Mouse (Mus musculus) frontal cortex, adult (tissue): ENCODE measurements around the gene Nrcam.
"Not testable (repeated sequence)": the region's sequence is repeated elsewhere in the genome, so short reads cannot be mapped to it uniquely, and the experiment has no call there.

Source experiments
- ATAC-seq: cut with Nextera tagmentation; 2 replicates; pipeline ENCODE4 v1.9.2; 2017; ENCODE audit warnings: mild to moderate bottlenecking, moderate library complexity, mixed read lengths; ENCODE audit not compliant: low TSS enrichment

The Nrcam gene

GRCm38 (mm10) chr12:44328381-44329315 lies at the start of gene Nrcam:
TSS of gene Nrcam (plus strand) at chr12:44328885.
- ATAC-seq: peak; percentile 50

- ATAC-seq: not testable (repeated sequence)
These were observed 48.5 kb upstream of the Nrcam start for GRCm38 (mm10) chr12:44280147-44280546.

- ATAC-seq: no peak
These were observed 47.2 kb upstream of the Nrcam start for GRCm38 (mm10) chr12:44281534-44281933.

- no peak for ATAC-seq
These were observed 45.3 kb upstream of the Nrcam start for GRCm38 (mm10) chr12:44283378-44283777.

GRCm38 (mm10) chr12:44286992-44287391 lies 41.7 kb upstream of the Nrcam start:
- ATAC-seq: no peak

GRCm38 (mm10) chr12:44292281-44292680 lies 36.4 kb upstream of the Nrcam start:
- ATAC-seq: peak; percentile 82

- no peak for ATAC-seq
These were observed 27.9 kb upstream of the Nrcam start for GRCm38 (mm10) chr12:44300793-44301192.

GRCm38 (mm10) chr12:44304012-44304411 lies 24.7 kb upstream of the Nrcam start:
- peak; percentile 78 for ATAC-seq

- ATAC-seq: no peak
These were observed 23.8 kb upstream of the Nrcam start for GRCm38 (mm10) chr12:44304869-44305268.

- ATAC-seq: no peak
These were observed 20.5 kb upstream of the Nrcam start for GRCm38 (mm10) chr12:44308221-44308620.

- no peak for ATAC-seq
These were observed 13.5 kb upstream of the Nrcam start for GRCm38 (mm10) chr12:44315212-44315611.

- peak; percentile 35 for ATAC-seq
These were observed 3.6 kb upstream of the Nrcam start for GRCm38 (mm10) chr12:44325091-44325490.

GRCm38 (mm10) chr12:44327452-44327851 lies 1.2 kb upstream of the Nrcam start:
- no peak for ATAC-seq

GRCm38 (mm10) chr12:44329316-44330215 lies 881 bp downstream of the Nrcam start:
- peak; percentile 44 for ATAC-seq

GRCm38 (mm10) chr12:44330216-44330719 lies 1.6 kb downstream of the Nrcam start:
- ATAC-seq: 0 out of 2 replicates have a peak, but pooled peaks have one; percentile 16

- ATAC-seq: no peak
These were observed 8.5 kb downstream of the Nrcam start for GRCm38 (mm10) chr12:44337136-44337640.

GRCm38 (mm10) chr12:44338195-44338622 lies 9.5 kb downstream of the Nrcam start:
- peak; percentile 42; the same call in 1 of the 2 replicates for ATAC-seq

- no peak for ATAC-seq
These were observed 15.4 kb downstream of the Nrcam start for GRCm38 (mm10) chr12:44344075-44344474.

- no peak for ATAC-seq
These were observed 16.6 kb downstream of the Nrcam start for GRCm38 (mm10) chr12:44345251-44345650.

- no peak for ATAC-seq
These were observed 17.5 kb downstream of the Nrcam start for GRCm38 (mm10) chr12:44346143-44346542.

GRCm38 (mm10) chr12:44355116-44355515 lies 26.4 kb downstream of the Nrcam start:
- ATAC-seq: no peak

GRCm38 (mm10) chr12:44357460-44357859 lies 28.8 kb downstream of the Nrcam start:
- no peak for ATAC-seq
